Mouse (Mus musculus): Measurements from ENCODE around the gene Ssna1. TPM values are rescaled to one million over a fixed set of nuclear protein-coding genes. Genes with fewer than 3 reads are reported as not detected.
A peak's percentile ranks its signal among the peaks of the same experiment; 100 is the strongest.

Gene Ssna1
- polyA plus RNA-seq, 1 experiment from 2014 or later: 200 TPM

GRCm38 (mm10) chr2:25234551-25235220 lies 37.6 kb downstream of the Ssna1 start:
- ATAC-seq: peak; percentile 71
- 52% methylated on average over 5 of the region's 5 CpGs for WGBS
- no peak overlapping the region for H3K9ac ChIP-seq

GRCm38 (mm10) chr2:25234050-25234449 lies 38.2 kb downstream of the Ssna1 start, which contains the start of gene Slc34a3:
Gene Slc34a3, minus strand, starts transcription at chr2:25234364.
- peak within 1 kb of the TSS; percentile 3; the same call in 1 of the 2 replicates for H3K9ac ChIP-seq
- peak within 1 kb of the TSS; percentile 41 for H3K4me2 ChIP-seq (replicated peaks)
- H3K27ac ChIP-seq: peak within 1 kb of the TSS; percentile 66
- peak; percentile 62 for ATAC-seq
- H3K9me3 ChIP-seq: no peaks in the 10 kb centered on the region
- peaks cover 9% of the 10 kb centered on the region for H3K4me1 ChIP-seq (replicated peaks)
- H3K4me3 ChIP-seq (replicated peaks): no peak within 1 kb of the TSS
- 63% methylated on average over 3 of the region's 3 CpGs for WGBS
- H3K36me3 ChIP-seq: no peaks in the 10 kb centered on the region
- 0 out of 2 replicates have a peak, but pooled peaks cover 6% of the 10 kb centered on the region for H3K27me3 ChIP-seq (replicated peaks)

More at GRCm38 (mm10) chr2:25234551-25235220, 37.6 kb downstream of the Ssna1 start:
- H3K27ac ChIP-seq: peak overlapping the region; percentile 66
- H3K27me3 ChIP-seq (replicated peaks): 0 out of 2 replicates have a peak, but pooled peaks cover 6% of the 10 kb centered on the region
- H3K9me3 ChIP-seq: no peaks in the 10 kb centered on the region
- H3K4me3 ChIP-seq (replicated peaks): no peak overlapping the region
- peak overlapping the region; percentile 41 for H3K4me2 ChIP-seq (replicated peaks)
- no peaks in the 10 kb centered on the region for H3K36me3 ChIP-seq
- H3K4me1 ChIP-seq (replicated peaks): peaks cover 6% of the 10 kb centered on the region

GRCm38 (mm10) chr2:25233421-25233820 lies 38.8 kb downstream of the Ssna1 start:
- Histone ChIP-seq H3K4me3 (replicated peaks) (no peak overlapping the region), H3K4me2 (replicated peaks) (no peak overlapping the region), H3K27me3 (replicated peaks) (0 out of 2 replicates have a peak, but pooled peaks cover 6% of the 10 kb centered on the region), H3K9ac (peak overlapping the region; percentile 3; the same call in 1 of the 2 replicates), H3K4me1 (replicated peaks) (peaks cover 12% of the 10 kb centered on the region), H3K9me3 (no peaks in the 10 kb centered on the region), H3K36me3 (no peaks in the 10 kb centered on the region), H3K27ac (no peak overlapping the region)
- no peak for ATAC-seq
- WGBS: 80% methylated on average over 4 of the region's 4 CpGs

- H3K4me1 ChIP-seq (replicated peaks): peaks cover 6% of the 10 kb centered on the region
- no peaks in the 10 kb centered on the region for H3K36me3 ChIP-seq
- H3K27me3 ChIP-seq (replicated peaks): 0 out of 2 replicates have a peak, but pooled peaks cover 6% of the 10 kb centered on the region
- no peak overlapping the region for H3K27ac ChIP-seq
- no peak overlapping the region for H3K4me2 ChIP-seq (replicated peaks)
- no peak for ATAC-seq
- 61% methylated on average over 12 of the region's 12 CpGs for WGBS
- no peak overlapping the region for H3K9ac ChIP-seq
- no peaks in the 10 kb centered on the region for H3K9me3 ChIP-seq
- no peak overlapping the region for H3K4me3 ChIP-seq (replicated peaks)
Measured at GRCm38 (mm10) chr2:25231038-25231437, 41.2 kb downstream of the Ssna1 start.

GRCm38 (mm10) chr2:25230581-25230980 lies 41.7 kb downstream of the Ssna1 start:
- H3K4me3 ChIP-seq (replicated peaks): no peak overlapping the region
- no peak overlapping the region for H3K4me2 ChIP-seq (replicated peaks)
- no peak for ATAC-seq
- no peak overlapping the region for H3K27ac ChIP-seq
- H3K9ac ChIP-seq: no peak overlapping the region
- H3K36me3 ChIP-seq: no peaks in the 10 kb centered on the region
- WGBS: 88% methylated on average over 7 of the region's 7 CpGs
- peaks cover 11% of the 10 kb centered on the region for H3K4me1 ChIP-seq (replicated peaks)
- no peaks in the 10 kb centered on the region for H3K9me3 ChIP-seq
- 0 out of 2 replicates have a peak, but pooled peaks cover 6% of the 10 kb centered on the region for H3K27me3 ChIP-seq (replicated peaks)

- Histone ChIP-seq H3K4me2 (replicated peaks) (no peak overlapping the region), H3K4me1 (replicated peaks) (peaks cover 11% of the 10 kb centered on the region), H3K36me3 (no peaks in the 10 kb centered on the region), H3K9ac (no peak overlapping the region), H3K4me3 (replicated peaks) (no peak overlapping the region), H3K9me3 (no peaks in the 10 kb centered on the region), H3K27ac (no peak overlapping the region), H3K27me3 (replicated peaks) (0 out of 2 replicates have a peak, but pooled peaks cover 6% of the 10 kb centered on the region)
- no peak for ATAC-seq
- 83% methylated on average over 5 of the region's 5 CpGs for whole genome bisulfite sequencing
Measured at GRCm38 (mm10) chr2:25229582-25229981, 42.7 kb downstream of the Ssna1 start.

- peaks cover 11% of the 10 kb centered on the region for H3K4me1 ChIP-seq (replicated peaks)
- peak overlapping the region; percentile 21; the same call in 1 of the 2 replicates for H3K9ac ChIP-seq
- ATAC-seq: no peak
- WGBS: 64% methylated on average over 6 of the region's 6 CpGs
- no peaks in the 10 kb centered on the region for H3K36me3 ChIP-seq
- peak overlapping the region; percentile 46 for H3K27ac ChIP-seq
- H3K27me3 ChIP-seq (replicated peaks): 0 out of 2 replicates have a peak, but pooled peaks cover 6% of the 10 kb centered on the region
- H3K9me3 ChIP-seq: no peaks in the 10 kb centered on the region
- H3K4me3 ChIP-seq (replicated peaks): peak overlapping the region; percentile 7; the same call in 1 of the 2 replicates
- peak overlapping the region; percentile 50 for H3K4me2 ChIP-seq (replicated peaks)
Measured at GRCm38 (mm10) chr2:25228995-25229530, 43.2 kb downstream of the Ssna1 start.

GRCm38 (mm10) chr2:25228431-25228889 lies 43.8 kb downstream of the Ssna1 start:
- H3K9me3 ChIP-seq: no peaks in the 10 kb centered on the region
- no peaks in the 10 kb centered on the region for H3K36me3 ChIP-seq
- H3K9ac ChIP-seq: no peak overlapping the region
- peak overlapping the region; percentile 7; the same call in 1 of the 2 replicates for H3K4me3 ChIP-seq (replicated peaks)
- WGBS: 2% methylated on average over 7 of the region's 7 CpGs
- peaks cover 13% of the 10 kb centered on the region for H3K4me1 ChIP-seq (replicated peaks)
- H3K27me3 ChIP-seq (replicated peaks): 0 out of 2 replicates have a peak, but pooled peaks cover 6% of the 10 kb centered on the region
- H3K4me2 ChIP-seq (replicated peaks): peak overlapping the region; percentile 50
- H3K27ac ChIP-seq: peak overlapping the region; percentile 46
- ATAC-seq: peak; percentile 42

GRCm38 (mm10) chr2:25227406-25227805 lies 44.8 kb downstream of the Ssna1 start:
- Histone ChIP-seq H3K9me3 (no peaks in the 10 kb centered on the region), H3K4me3 (replicated peaks) (no peak overlapping the region), H3K27ac (no peak overlapping the region), H3K4me1 (replicated peaks) (peaks cover 15% of the 10 kb centered on the region), H3K9ac (no peak overlapping the region), H3K36me3 (no peaks in the 10 kb centered on the region), H3K27me3 (replicated peaks) (0 out of 2 replicates have a peak, but pooled peaks cover 6% of the 10 kb centered on the region), H3K4me2 (replicated peaks) (no peak overlapping the region)
- ATAC-seq: no peak
- WGBS: 88% methylated on average over 4 of the region's 4 CpGs

GRCm38 (mm10) chr2:25226864-25227263 lies 45.4 kb downstream of the Ssna1 start:
- Histone ChIP-seq H3K36me3 (no peaks in the 10 kb centered on the region), H3K4me1 (replicated peaks) (peaks cover 16% of the 10 kb centered on the region), H3K9ac (no peak overlapping the region), H3K27ac (no peak overlapping the region), H3K4me3 (replicated peaks) (no peak overlapping the region), H3K27me3 (replicated peaks) (0 out of 2 replicates have a peak, but pooled peaks cover 6% of the 10 kb centered on the region), H3K9me3 (no peaks in the 10 kb centered on the region), H3K4me2 (replicated peaks) (no peak overlapping the region)
- WGBS: 78% methylated on average over 5 of the region's 5 CpGs
- ATAC-seq: no peak

GRCm38 (mm10) chr2:25225811-25226379 lies 46.3 kb downstream of the Ssna1 start:
- no peak for ATAC-seq
- peak overlapping the region; percentile 52 for H3K4me2 ChIP-seq (replicated peaks)
- peaks cover 17% of the 10 kb centered on the region for H3K4me1 ChIP-seq (replicated peaks)
- H3K9ac ChIP-seq: peak overlapping the region; percentile 58; the same call in 1 of the 2 replicates
- no peaks in the 10 kb centered on the region for H3K36me3 ChIP-seq
- 76% methylated on average over 8 of the region's 8 CpGs for WGBS
- H3K27ac ChIP-seq: peak overlapping the region; percentile 98
- H3K27me3 ChIP-seq (replicated peaks): 0 out of 2 replicates have a peak, but pooled peaks cover 3% of the 10 kb centered on the region
- no peaks in the 10 kb centered on the region for H3K9me3 ChIP-seq
- peak overlapping the region; percentile 96; the same call in 1 of the 2 replicates for H3K4me3 ChIP-seq (replicated peaks)
